Mouse (Mus musculus) thymus, adult 2 months (tissue): ENCODE data around the gene Kalrn.

Experiments used
- CTCF ChIP-seq: fragments of 200-500 bp; IDR thresholded peaks from 2 replicates; pipeline ENCODE4 v1.5.1; 2012; ENCODE audit warnings: mild to moderate bottlenecking, control low read depth, low read length, moderate library complexity, borderline replicate concordance; ENCODE audit not compliant: control insufficient read depth, poor library complexity, insufficient read depth; ENCODE audit errors: extremely low read depth
- POLR2A ChIP-seq: fragments of 200-500 bp; IDR thresholded peaks from 2 replicates; pipeline ENCODE4 v1.6.1; 2012; ENCODE audit warnings: mild to moderate bottlenecking, low read length, control low read depth, moderate library complexity; ENCODE audit not compliant: control insufficient read depth, poor library complexity, insufficient read depth; ENCODE audit errors: extremely low read depth

DNA sequence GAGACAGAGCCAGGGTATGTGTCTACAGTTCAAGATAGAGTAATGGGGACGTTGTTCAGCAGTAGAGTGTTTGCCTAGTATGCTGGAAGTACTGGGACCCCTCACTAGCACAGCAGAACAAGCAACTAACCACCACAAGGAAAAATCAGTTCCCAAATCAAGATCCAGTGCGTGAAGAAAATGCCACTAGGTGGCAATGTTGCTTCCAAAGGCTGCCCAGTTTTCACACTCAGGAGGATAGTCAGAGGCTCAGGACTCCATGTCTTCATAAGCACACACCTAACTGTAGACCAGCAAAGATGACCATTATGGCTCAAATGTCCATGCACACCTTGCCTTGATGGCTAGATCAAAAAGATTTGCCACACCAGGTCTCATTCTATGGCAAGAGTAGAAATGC lies 454.0 kb downstream of the Kalrn start:
- no peak for TF ChIP-seq CTCF
- no peak for TF ChIP-seq POLR2A
